Mouse (Mus musculus) myocyte (in vitro differentiated cells): ENCODE results near the gene Ap5s1.
"Not testable (repeated sequence)": the region's sequence is repeated elsewhere in the genome, so short reads cannot be mapped to it uniquely, and the experiment has no call there.

ENCODE experiments used
- MAX ChIP-seq: IDR thresholded peaks from one replicate; pipeline ENCODE4 v1.6.1; 2011; ENCODE audit warnings: low read depth, mild to moderate bottlenecking, control low read depth
- MYOD1 ChIP-seq, 3 experiments: IDR thresholded peaks; one replicate each; pipeline ENCODE4 v1.6.1; 2011; ENCODE audit warnings: control low read depth in 2 of 3, low read depth in 2 of 3, mild to moderate bottlenecking in 2 of 3, moderate library complexity in 1 of 3; ENCODE audit not compliant: insufficient read length in 2 of 3, control insufficient read depth in 1 of 3
- POLR2A ChIP-seq: IDR thresholded peaks from one replicate; pipeline ENCODE4 v1.6.1; 2011; ENCODE audit warnings: low read depth, mild to moderate bottlenecking, control low read depth, moderate library complexity; ENCODE audit not compliant: insufficient read length
- TCF12 ChIP-seq: IDR thresholded peaks from one replicate; pipeline ENCODE4 v1.6.1; 2011; ENCODE audit warnings: mild to moderate bottlenecking, control low read depth; ENCODE audit not compliant: poor library complexity, insufficient read depth, severe bottlenecking
- USF1 ChIP-seq: IDR thresholded peaks from one replicate; pipeline ENCODE4 v1.6.1; 2011; ENCODE audit warnings: low read depth, mild to moderate bottlenecking, control low read depth, moderate library complexity

DNA sequence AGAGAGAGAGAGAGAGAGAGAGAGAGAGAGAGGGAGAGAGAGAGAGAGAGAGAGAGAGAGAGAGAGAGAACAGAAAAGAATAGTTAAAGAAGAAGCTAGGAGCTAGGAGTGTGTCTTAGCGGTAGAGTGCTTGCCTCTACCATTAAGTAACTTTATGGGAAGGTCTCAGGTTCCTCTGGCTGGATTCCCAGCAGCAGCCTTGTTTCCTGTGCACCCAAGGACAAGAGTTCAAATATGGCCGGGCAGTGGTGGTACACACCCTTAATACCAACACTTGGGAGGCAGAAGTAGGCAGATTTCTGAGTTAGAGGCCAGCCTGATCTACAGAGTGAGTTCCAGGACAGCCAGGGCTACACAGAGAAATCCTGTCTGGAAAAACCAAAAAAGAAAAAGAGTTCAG, 19.8 kb downstream of the Ap5s1 start:
- not testable (repeated sequence) for TF ChIP-seq TCF12; POLR2A; MAX; MYOD1 (IDR thresholded peaks at IDR 0.05; ENCODE audit: control insufficient read depth in 1 of 3, insufficient read length in 2 of 3, low read depth in 2 of 3); USF1
